Mouse (Mus musculus): ENCODE measurements around the gene Hist1h2ae.

- TF ChIP-seq CTCF (IDR thresholded peaks at IDR 0.05; ENCODE audit: low read depth, low read length): no peak
- TF ChIP-seq POLR2A (IDR thresholded peaks at IDR 0.05; ENCODE audit: borderline replicate concordance, low read depth, low read length): no peak
Measured at GRCm38 (mm10) chr13:23595622-23596372, 24.8 kb upstream of the Hist1h2ae start.
